Mouse (Mus musculus): Measurements from ENCODE around the gene Ccdc137.

DNA sequence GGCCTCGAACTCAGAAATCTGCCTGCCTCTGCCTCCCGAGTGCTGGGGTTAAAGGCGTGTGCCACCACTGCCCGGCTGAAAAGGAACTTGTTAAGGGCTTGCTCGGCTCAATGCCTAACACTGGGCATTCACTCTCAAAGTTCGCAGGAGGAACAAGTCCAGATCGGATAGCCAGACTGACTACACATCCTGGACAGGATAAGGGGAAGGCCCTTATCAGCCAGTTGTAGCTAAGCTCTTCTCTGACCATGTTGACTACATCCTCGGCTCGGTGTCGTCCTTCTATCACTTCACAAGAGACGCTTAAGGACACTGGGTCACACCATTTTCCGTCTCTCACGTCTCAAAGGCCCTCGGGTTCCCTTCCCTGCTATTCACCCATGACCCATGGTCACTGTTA lies 545 bp upstream of the Ccdc137 start:
- TF ChIP-seq CTCF (IDR thresholded peaks at IDR 0.05; ENCODE audit: low read depth, low read length) (no peak), POLR2A (IDR thresholded peaks at IDR 0.05; ENCODE audit: extremely low read depth, insufficient read depth, low read length) (no peak)
